Mouse (Mus musculus) hindbrain, embryonic 11.5 days (tissue): ENCODE results near the gene Atxn7l1. TPM values are rescaled to one million over a fixed set of nuclear protein-coding genes. Genes with fewer than 3 reads are reported as not detected.

ENCODE experiments used
- ATAC-seq: fragments of 200-750 bp; cut with Nextera tagmentation; 2 replicates; pipeline ENCODE4 v1.8.0; 2017; ENCODE audit warnings: mild to moderate bottlenecking, moderate TSS enrichment, moderate library complexity; ENCODE audit not compliant: low FRiP score
- DNase-seq: peaks from one replicate; pipeline ENCODE4 v3.0.0-alpha.2; 2015; ENCODE audit warnings: low spot score
- H3K27ac ChIP-seq: fragments of 300-500 bp; sonication (generic); 2 replicates; pipeline ENCODE4 v1.5.1; 2014; ENCODE audit warnings: mild to moderate bottlenecking, low read depth, low read length
- H3K27me3 ChIP-seq: fragments of 300-500 bp; sonication (generic); 2 replicates; pipeline ENCODE4 v1.6.1; 2014; ENCODE audit warnings: mild to moderate bottlenecking, low read length, moderate library complexity, mixed read lengths; ENCODE audit not compliant: control insufficient read depth, insufficient read depth
- H3K36me3 ChIP-seq: fragments of 300-500 bp; sonication (generic); 2 replicates; pipeline ENCODE4 v1.6.1; 2014; ENCODE audit warnings: mild to moderate bottlenecking, low read length, moderate library complexity, mixed read lengths; ENCODE audit not compliant: control insufficient read depth, insufficient read depth
- H3K4me1 ChIP-seq: fragments of 300-500 bp; sonication (generic); replicated peaks from 2 replicates; pipeline ENCODE4 v1.6.1; 2014; ENCODE audit warnings: low read length, mixed read lengths; ENCODE audit not compliant: control insufficient read depth, insufficient read depth
- H3K4me2 ChIP-seq: fragments of 300-500 bp; sonication (generic); replicated peaks from 2 replicates; pipeline ENCODE4 v1.6.1; 2014; ENCODE audit warnings: mild to moderate bottlenecking, low read depth, low read length
- H3K4me3 ChIP-seq: fragments of 300-500 bp; sonication (generic); 2 replicates; pipeline ENCODE4 v1.5.1; 2014; ENCODE audit warnings: low read depth, low read length
- H3K9ac ChIP-seq: fragments of 300-500 bp; sonication (generic); 2 replicates; pipeline ENCODE4 v1.6.1; 2014; ENCODE audit warnings: low read depth, low read length
- H3K9me3 ChIP-seq: fragments of 300-500 bp; sonication (generic); 2 replicates; pipeline ENCODE4 v1.6.1; 2016; ENCODE audit warnings: low read length; ENCODE audit not compliant: control insufficient read depth
- WGBS: fragments of 180-500 bp; shearing (Covaris S2); extraction: QIAGEN DNeasy Blood & Tissue Kit; methylation state at CpG from one replicate; pipeline ENCODE4 v1.1.7; 2014; 5-methylcytosine and 5-hydroxymethylcytosine counted together
- polyA plus RNA-seq: library from polyadenylated mRNA; unstranded; fragments of >200 nt; fragmentation: Nextera tagmentation; extraction: Ambion mirVana; gene quantifications from 2 replicates; pipeline ENCODE4 v1.2.1, GENCODE M21; 2014

The Atxn7l1 gene
- polyA plus RNA-seq: 19.5 and 21.1 TPM in 2 replicates

GRCm38 (mm10) chr12:33147497-33148267 lies at the start of gene Atxn7l1:
Gene Atxn7l1 (plus strand): TSS chr12:33147693.
- ATAC-seq: peak; percentile 95
- Histone ChIP-seq H3K36me3 (no peaks in the 10 kb centered on the region), H3K27ac (peak within 1 kb of the TSS; percentile 67), H3K4me1 (0 out of 2 replicates have a peak, but pooled peaks cover 2% of the 10 kb centered on the region), H3K9me3 (no peaks in the 10 kb centered on the region), H3K4me2 (peak within 1 kb of the TSS; percentile 90), H3K4me3 (peak within 1 kb of the TSS; percentile 56), H3K27me3 (peaks cover 2% of the 10 kb centered on the region; the same call in 1 of the 2 replicates), H3K9ac (peak within 1 kb of the TSS; percentile 84)
- peak; percentile 98 for DNase-seq
- under 1% methylated on average over 41 of the region's 54 CpGs for WGBS

GRCm38 (mm10) chr12:33101627-33102026 lies 45.9 kb upstream of the Atxn7l1 start:
- no peak overlapping the region for H3K4me2 ChIP-seq
- no peak overlapping the region for H3K4me3 ChIP-seq
- H3K36me3 ChIP-seq: no peaks in the 10 kb centered on the region
- no peaks in the 10 kb centered on the region for H3K4me1 ChIP-seq
- DNase-seq (no peak), ATAC-seq (no peak)
- no peak overlapping the region for H3K9ac ChIP-seq
- 82% methylated on average over 8 of the region's 8 CpGs for WGBS
- no peaks in the 10 kb centered on the region for H3K27me3 ChIP-seq
- no peaks in the 10 kb centered on the region for H3K9me3 ChIP-seq
- no peak overlapping the region for H3K27ac ChIP-seq

- DNase-seq: peak; percentile 60
Observed at GRCm38 (mm10) chr12:33102342-33103115, 45.0 kb upstream of the Atxn7l1 start.

DNA sequence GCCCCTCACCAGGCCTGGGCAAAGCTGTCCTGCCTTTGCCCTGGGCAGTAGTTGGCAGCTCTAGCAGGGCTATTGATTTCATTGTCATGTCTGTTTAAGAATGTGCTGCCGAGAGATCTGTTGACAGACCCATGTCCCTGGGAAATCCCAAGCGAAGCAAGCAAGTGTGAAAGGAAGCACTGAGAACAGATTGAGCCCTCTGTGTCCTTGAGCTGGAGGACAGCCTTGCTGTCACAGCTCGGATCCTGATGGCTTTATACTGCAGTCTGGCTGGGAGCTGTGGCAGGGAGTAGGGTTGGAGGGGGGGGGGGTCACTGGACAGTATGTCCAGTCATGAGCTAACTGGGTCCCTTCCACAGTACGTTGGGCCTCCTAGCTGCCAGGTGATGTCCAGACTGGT lies 41.8 kb upstream of the Atxn7l1 start:
- Histone ChIP-seq H3K9me3 (no peaks in the 10 kb centered on the region), H3K27ac (no peak overlapping the region), H3K4me1 (no peaks in the 10 kb centered on the region), H3K27me3 (no peaks in the 10 kb centered on the region), H3K4me2 (no peak overlapping the region), H3K9ac (no peak overlapping the region), H3K36me3 (no peaks in the 10 kb centered on the region), H3K4me3 (no peak overlapping the region)
- DNase-seq (no peak), ATAC-seq (no peak)
- 69% methylated on average over 4 of the region's 4 CpGs for WGBS

More at GRCm38 (mm10) chr12:33102342-33103115, 45.0 kb upstream of the Atxn7l1 start:
- Histone ChIP-seq H3K9me3 (no peaks in the 10 kb centered on the region), H3K4me2 (no peak overlapping the region), H3K9ac (no peak overlapping the region), H3K4me1 (no peaks in the 10 kb centered on the region), H3K4me3 (no peak overlapping the region), H3K27ac (peak overlapping the region; percentile 54), H3K27me3 (no peaks in the 10 kb centered on the region), H3K36me3 (no peaks in the 10 kb centered on the region)
- 38% methylated on average over 15 of the region's 15 CpGs for WGBS
- peak; percentile 67; the same call in 1 of the 2 replicates for ATAC-seq

DNA sequence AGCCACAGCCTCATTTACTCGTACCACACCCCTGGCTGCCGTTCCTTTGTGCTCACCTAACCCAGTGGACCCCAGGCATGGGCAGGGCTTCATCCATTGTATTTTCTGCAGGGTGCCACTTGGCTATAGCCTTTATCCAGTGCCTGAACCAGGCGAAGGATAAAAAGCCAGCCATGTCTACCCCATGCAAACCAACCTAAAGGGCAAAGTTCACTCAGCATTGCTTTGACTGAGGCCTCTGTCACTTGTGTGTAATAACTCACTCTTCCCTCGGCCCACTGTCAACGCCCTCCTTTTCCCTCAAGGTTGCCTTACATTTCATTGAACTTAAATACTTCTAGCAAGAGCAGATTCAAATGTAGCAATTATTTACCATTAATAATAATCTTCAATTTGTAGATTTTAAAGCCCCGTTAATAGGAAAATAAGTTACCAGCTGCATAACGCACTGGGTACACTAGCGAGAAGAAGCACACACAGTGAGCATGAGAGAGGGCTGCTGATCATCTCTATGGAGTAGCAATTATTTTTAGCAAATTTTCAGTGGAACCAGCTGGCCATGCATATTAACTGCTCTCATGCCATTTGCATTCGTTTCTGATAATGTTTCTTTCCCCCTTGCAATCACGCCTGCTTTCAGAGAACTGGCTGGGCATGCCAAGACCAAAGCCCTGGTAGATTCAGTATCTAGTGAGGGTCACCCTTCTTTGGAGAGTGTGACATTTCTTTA lies 40.9 kb upstream of the Atxn7l1 start:
- no peaks in the 10 kb centered on the region for H3K4me1 ChIP-seq
- ATAC-seq (no peak), DNase-seq (no peak)
- H3K27me3 ChIP-seq: no peaks in the 10 kb centered on the region
- no peak overlapping the region for H3K27ac ChIP-seq
- WGBS: 75% methylated on average over 10 of the region's 10 CpGs
- H3K9me3 ChIP-seq: no peaks in the 10 kb centered on the region
- no peaks in the 10 kb centered on the region for H3K36me3 ChIP-seq
- no peak overlapping the region for H3K4me3 ChIP-seq
- H3K4me2 ChIP-seq: no peak overlapping the region
- H3K9ac ChIP-seq: no peak overlapping the region

DNA sequence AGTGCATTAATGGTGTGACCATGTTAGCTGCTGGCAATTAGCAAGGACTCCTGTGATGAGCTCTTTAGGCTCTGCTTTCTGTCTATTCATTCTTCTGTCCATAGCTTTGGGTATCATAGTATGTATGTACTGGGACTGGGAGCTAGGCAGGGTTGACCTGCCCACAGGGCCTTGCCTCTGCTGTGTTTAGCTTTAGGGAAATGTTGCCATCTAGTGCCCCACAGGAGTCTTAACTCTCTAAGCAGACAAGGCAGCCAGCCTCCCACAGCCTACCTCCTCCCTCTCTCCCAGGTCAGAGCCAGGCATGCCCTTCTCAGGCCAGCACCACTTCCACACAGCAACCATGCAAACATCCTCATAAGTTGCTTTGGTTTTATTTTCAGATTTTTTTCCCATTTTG lies 38.0 kb upstream of the Atxn7l1 start:
- H3K27ac ChIP-seq: no peak overlapping the region

DNA sequence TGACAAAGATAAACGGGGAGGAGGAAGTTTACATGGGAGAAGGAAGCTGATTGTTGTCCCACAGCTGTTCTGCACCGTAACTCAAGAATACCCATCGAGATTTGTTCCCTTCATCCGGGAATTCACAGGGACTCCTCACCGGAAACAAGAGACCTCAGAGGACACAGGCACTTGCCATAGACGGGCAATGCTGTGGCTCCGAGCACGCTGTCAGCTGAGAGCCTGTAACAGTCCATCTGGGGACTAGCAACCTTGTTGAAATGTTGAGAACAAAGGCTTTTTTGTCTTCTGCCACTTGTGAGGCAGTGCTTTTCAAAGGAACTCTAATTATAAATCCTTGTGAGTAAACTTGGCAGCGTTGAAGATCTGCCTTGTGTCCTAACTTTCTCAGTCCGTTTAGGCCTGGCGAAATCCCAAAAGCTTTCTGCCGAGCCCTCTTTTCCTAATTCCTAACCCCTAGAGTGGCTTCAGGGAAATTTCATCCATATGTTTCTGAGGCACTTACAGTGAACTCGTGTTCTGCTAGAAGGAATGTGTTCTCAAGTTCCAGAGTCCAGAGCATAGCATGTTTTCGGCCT lies 36.5 kb upstream of the Atxn7l1 start:
- DNase-seq: peak; percentile 34
- H3K9ac ChIP-seq: no peak overlapping the region
- no peak overlapping the region for H3K4me2 ChIP-seq
- H3K27me3 ChIP-seq: no peaks in the 10 kb centered on the region
- no peaks in the 10 kb centered on the region for H3K36me3 ChIP-seq
- H3K27ac ChIP-seq: no peak overlapping the region
- 33% methylated on average over 14 of the region's 14 CpGs for WGBS
- ATAC-seq: no peak
- no peak overlapping the region for H3K4me3 ChIP-seq
- no peaks in the 10 kb centered on the region for H3K4me1 ChIP-seq
- no peaks in the 10 kb centered on the region for H3K9me3 ChIP-seq

More for the DNA sequence above, 38.0 kb upstream of the Atxn7l1 start:
- no peak for DNase-seq
- Histone ChIP-seq H3K27me3 (no peaks in the 10 kb centered on the region), H3K9ac (no peak overlapping the region), H3K4me3 (no peak overlapping the region), H3K4me2 (no peak overlapping the region), H3K4me1 (no peaks in the 10 kb centered on the region), H3K9me3 (no peaks in the 10 kb centered on the region), H3K36me3 (no peaks in the 10 kb centered on the region)
- peak; percentile 70 for ATAC-seq

- H3K9ac ChIP-seq: no peak overlapping the region
- H3K4me2 ChIP-seq: no peak overlapping the region
- no peaks in the 10 kb centered on the region for H3K9me3 ChIP-seq
- 40% methylated on average over 15 of the region's 15 CpGs for WGBS
- ATAC-seq: no peak
- H3K4me1 ChIP-seq: peaks cover 2% of the 10 kb centered on the region; the same call in 1 of the 2 replicates
- DNase-seq: no peak
- H3K4me3 ChIP-seq: no peak overlapping the region
- H3K27me3 ChIP-seq: no peaks in the 10 kb centered on the region
- no peaks in the 10 kb centered on the region for H3K36me3 ChIP-seq
- H3K27ac ChIP-seq: no peak overlapping the region
Observed at GRCm38 (mm10) chr12:33118624-33119301, 28.7 kb upstream of the Atxn7l1 start.
